Mouse (Mus musculus) Muller cell, postnatal 12 days (primary cell): ENCODE measurements at regions not wholly inside any gene's neighbourhood (a gene's known extent, or its start where the extent isn't known, plus 50 kb on each side); places are given as distances from the start of the nearest gene placed in this dataset.

Experiments
- DNase-seq: peaks from one replicate; pipeline ENCODE4 v3.0.0-alpha.2; 2015; ENCODE audit errors: inconsistent ontology term

- DNase-seq: no peak
These were observed 143.3 kb upstream of the Fndc3a start for GRCm38 (mm10) chr14:72853104-72853503.

GRCm38 (mm10) chr14:72850884-72851283 is 141.1 kb upstream of the Fndc3a start:
- DNase-seq: no peak

GRCm38 (mm10) chr14:72848271-72848955 is 138.6 kb upstream of the Fndc3a start:
- DNase-seq: no peak

- DNase-seq: no peak
These were observed 137.7 kb upstream of the Fndc3a start for GRCm38 (mm10) chr14:72847466-72847865.

GRCm38 (mm10) chr14:72845621-72846440 is 136.0 kb upstream of the Fndc3a start:
- DNase-seq: no peak

- DNase-seq: no peak
These were observed 135.1 kb upstream of the Fndc3a start for GRCm38 (mm10) chr14:72844753-72845369.

GRCm38 (mm10) chr14:72841753-72842152 is 131.9 kb upstream of the Fndc3a start:
- no peak for DNase-seq

GRCm38 (mm10) chr14:72835158-72835557 is 125.4 kb upstream of the Fndc3a start:
- DNase-seq: no peak

GRCm38 (mm10) chr14:72829261-72829660 is 119.5 kb upstream of the Fndc3a start:
- DNase-seq: peak; percentile 21

- DNase-seq: peak; percentile 16
These were observed 115.7 kb upstream of the Fndc3a start for GRCm38 (mm10) chr14:72825549-72825948.

- no peak for DNase-seq
These were observed 112.4 kb upstream of the Fndc3a start for GRCm38 (mm10) chr14:72822231-72822615.

GRCm38 (mm10) chr14:72821517-72822230 is 111.9 kb upstream of the Fndc3a start:
- no peak for DNase-seq

GRCm38 (mm10) chr14:72819037-72819436 is 109.2 kb upstream of the Fndc3a start:
- no peak for DNase-seq

- no peak for DNase-seq
These were observed 108.0 kb upstream of the Fndc3a start for GRCm38 (mm10) chr14:72817764-72818163.

GRCm38 (mm10) chr14:72816847-72817246 is 107.0 kb upstream of the Fndc3a start:
- DNase-seq: no peak

GRCm38 (mm10) chr14:72809138-72809537 is 99.3 kb upstream of the Fndc3a start:
- DNase-seq: no peak

GRCm38 (mm10) chr14:72807947-72808346 is 98.1 kb upstream of the Fndc3a start:
- no peak for DNase-seq

GRCm38 (mm10) chr14:72807286-72807685 is 97.5 kb upstream of the Fndc3a start:
- DNase-seq: peak; percentile 82

GRCm38 (mm10) chr14:72806598-72806997 is 96.8 kb upstream of the Fndc3a start:
- DNase-seq: no peak

- DNase-seq: no peak
These were observed 93.8 kb upstream of the Fndc3a start for GRCm38 (mm10) chr14:72803579-72803978.

- DNase-seq: no peak
These were observed 80.9 kb upstream of the Fndc3a start for GRCm38 (mm10) chr14:72790654-72791053.

- DNase-seq: no peak
These were observed 77.1 kb upstream of the Fndc3a start for GRCm38 (mm10) chr14:72786929-72787328.
